Mouse (Mus musculus): ENCODE results near the gene Rock2. TPM values are rescaled to one million over a fixed set of nuclear protein-coding genes. Genes with fewer than 3 reads are reported as not detected.

Gene Rock2
- polyA plus RNA-seq (2012; rRNA removed), result 4.4 and 5.9 TPM in 2 replicates

DNA sequence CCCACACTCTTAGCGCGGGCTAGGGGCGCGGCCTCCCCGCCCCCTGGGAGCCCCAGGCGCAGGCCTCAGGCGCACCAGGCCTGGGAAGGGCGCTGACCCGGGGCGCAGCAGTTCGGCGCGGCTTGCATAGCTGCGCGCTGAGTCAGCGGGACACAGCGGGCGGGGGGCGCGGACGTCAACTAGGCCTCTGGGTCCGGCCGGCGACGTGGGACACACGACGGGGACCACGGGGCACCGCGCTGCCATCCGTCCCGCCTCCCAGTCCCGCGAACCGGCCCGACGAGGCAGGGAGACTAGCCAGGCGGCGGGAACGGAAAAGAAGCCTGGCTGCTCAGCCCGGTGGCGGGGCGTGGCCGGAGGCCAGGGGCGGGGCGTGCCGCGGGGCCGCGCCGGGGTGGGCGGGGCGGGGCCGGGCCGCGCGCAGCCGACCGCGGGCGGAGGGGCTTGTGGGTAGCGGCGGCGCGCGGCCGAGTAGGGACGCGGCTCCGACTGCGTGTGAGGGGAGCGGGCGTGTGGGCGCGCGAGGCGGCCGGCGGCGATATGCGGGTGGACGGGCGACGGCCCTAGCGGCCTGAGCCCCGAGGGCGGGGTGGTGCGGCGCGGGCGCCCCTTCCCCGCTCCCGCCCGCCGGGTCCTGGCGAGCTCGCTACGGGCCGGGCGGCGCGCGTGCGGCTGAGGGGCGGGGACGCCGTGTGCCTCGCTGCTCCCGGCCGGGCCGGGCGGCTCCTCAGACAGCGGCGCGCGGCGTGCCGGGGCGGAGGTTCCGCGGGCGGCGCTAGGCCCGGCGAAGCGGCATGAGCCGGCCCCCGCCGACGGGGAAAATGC, at the start of gene Rock2:
TSS of gene Rock2 (plus strand) at position 500 of the 825 bp plus-strand sequence.
- H3K4me1 ChIP-seq (ENCODE audit: control insufficient read depth, insufficient read depth, low read length), result peaks cover 18% of the 10 kb centered on the region
- no peaks in the 10 kb centered on the region for H3K36me3 ChIP-seq (ENCODE audit: control insufficient read depth, insufficient read depth, low read length)
- peak; percentile 56 for TF ChIP-seq POLR2A (IDR thresholded peaks at IDR 0.05; ENCODE audit: low read depth, low read length)
- TF ChIP-seq CTCF (conservative IDR thresholded peaks at IDR 0.05; ENCODE audit: insufficient read depth, insufficient read length, low read depth, low read length), result no peak
- H3K27me3 ChIP-seq (replicated peaks; ENCODE audit: control insufficient read depth, insufficient read depth, low read length), result no peaks in the 10 kb centered on the region
- H3K4me3 ChIP-seq (ENCODE audit: insufficient read depth, low read depth, low read length), result peak within 1 kb of the TSS; percentile 88
- WGBS, result 3% methylated on average over 116 of the region's 130 CpGs
- H3K27ac ChIP-seq (ENCODE audit: insufficient read depth, low read depth, low read length), result peak within 1 kb of the TSS; percentile 99
- peak; percentile 89 for DNase-seq

DNA sequence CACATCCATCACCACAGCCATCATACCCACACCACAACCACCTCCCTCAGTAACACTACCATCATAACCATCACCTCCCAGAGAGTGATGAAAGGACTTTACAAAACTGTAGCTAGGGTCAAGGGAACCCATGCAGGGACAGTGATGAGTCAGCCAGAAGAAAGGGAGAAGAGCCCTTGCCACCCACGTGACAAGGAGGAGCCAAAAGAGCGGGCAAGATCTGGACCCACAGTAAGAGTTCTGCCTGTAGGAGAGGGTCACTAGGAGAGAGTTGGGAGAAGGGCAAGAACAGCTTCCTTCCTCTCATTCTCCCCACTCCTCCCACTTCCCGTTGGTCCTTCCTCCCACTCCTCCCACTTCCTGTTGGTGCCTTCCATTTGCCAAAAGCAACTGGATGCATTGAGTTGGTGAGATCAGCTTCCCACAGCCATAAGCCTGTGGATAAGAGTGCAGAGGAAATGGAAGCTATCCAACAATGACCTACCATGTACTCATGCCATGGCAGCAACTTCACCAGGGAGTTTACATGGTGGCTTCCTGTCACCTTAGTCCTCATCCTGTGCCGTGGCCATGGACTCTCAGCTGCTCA, 47.4 kb upstream of the Rock2 start:
- Histone ChIP-seq H3K27me3 (replicated peaks; ENCODE audit: control insufficient read depth, insufficient read depth, low read length) (no peaks in the 10 kb centered on the region), H3K27ac (ENCODE audit: insufficient read depth, low read depth, low read length) (no peak overlapping the region), H3K36me3 (ENCODE audit: control insufficient read depth, insufficient read depth, low read length) (no peaks in the 10 kb centered on the region), H3K4me3 (ENCODE audit: insufficient read depth, low read depth, low read length) (no peak overlapping the region), H3K4me1 (ENCODE audit: control insufficient read depth, insufficient read depth, low read length) (peaks cover 6% of the 10 kb centered on the region; the same call in 1 of the 2 replicates)
- WGBS, result 79% methylated on average over 4 of the region's 4 CpGs
- DNase-seq, result no peak
- TF ChIP-seq CTCF (conservative IDR thresholded peaks at IDR 0.05; ENCODE audit: insufficient read depth, insufficient read length, low read depth, low read length), result no peak
- TF ChIP-seq POLR2A (IDR thresholded peaks at IDR 0.05; ENCODE audit: low read depth, low read length), result no peak

GRCm38 (mm10) chr12:16848501-16848900, 46.2 kb upstream of the Rock2 start:
- 86% methylated on average over 2 of the region's 2 CpGs for WGBS
- H3K4me1 ChIP-seq (ENCODE audit: control insufficient read depth, insufficient read depth, low read length), result peaks cover 6% of the 10 kb centered on the region; the same call in 1 of the 2 replicates
- TF ChIP-seq CTCF (conservative IDR thresholded peaks at IDR 0.05; ENCODE audit: insufficient read depth, insufficient read length, low read depth, low read length), result no peak
- no peak for TF ChIP-seq POLR2A (IDR thresholded peaks at IDR 0.05; ENCODE audit: low read depth, low read length)

DNA sequence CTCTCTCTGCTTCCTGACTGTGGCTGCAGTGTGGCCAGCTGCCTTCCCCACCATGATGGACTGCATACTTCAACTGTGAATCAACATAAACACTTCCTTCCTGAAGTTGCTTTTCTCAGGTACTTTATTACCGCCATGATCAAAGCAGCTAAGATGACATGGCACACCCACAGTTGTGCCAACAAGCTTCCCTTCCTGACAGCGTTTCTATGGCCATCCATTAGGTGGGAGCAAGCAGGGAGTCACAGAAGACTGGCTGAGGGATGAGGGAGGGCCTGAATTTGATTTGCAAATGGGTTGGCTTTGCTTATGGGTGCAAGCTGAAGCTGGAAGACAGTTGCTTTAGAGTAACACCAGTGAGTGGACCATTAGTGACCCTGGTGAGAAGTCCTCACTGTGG, 44.9 kb upstream of the Rock2 start:
- WGBS, result 52% methylated on average over 2 of the region's 2 CpGs
- no peak for DNase-seq
- TF ChIP-seq POLR2A (IDR thresholded peaks at IDR 0.05; ENCODE audit: low read depth, low read length) (no peak), CTCF (conservative IDR thresholded peaks at IDR 0.05; ENCODE audit: insufficient read depth, insufficient read length, low read depth, low read length) (no peak)
- Histone ChIP-seq H3K27me3 (replicated peaks; ENCODE audit: control insufficient read depth, insufficient read depth, low read length) (no peaks in the 10 kb centered on the region), H3K4me3 (ENCODE audit: insufficient read depth, low read depth, low read length) (no peak overlapping the region), H3K4me1 (ENCODE audit: control insufficient read depth, insufficient read depth, low read length) (peaks cover 6% of the 10 kb centered on the region; the same call in 1 of the 2 replicates), H3K36me3 (ENCODE audit: control insufficient read depth, insufficient read depth, low read length) (no peaks in the 10 kb centered on the region), H3K27ac (ENCODE audit: insufficient read depth, low read depth, low read length) (no peak overlapping the region)

More at GRCm38 (mm10) chr12:16848501-16848900, 46.2 kb upstream of the Rock2 start:
- H3K36me3 ChIP-seq (ENCODE audit: control insufficient read depth, insufficient read depth, low read length), result no peaks in the 10 kb centered on the region
- no peak overlapping the region for H3K27ac ChIP-seq (ENCODE audit: insufficient read depth, low read depth, low read length)
- DNase-seq, result no peak
- H3K4me3 ChIP-seq (ENCODE audit: insufficient read depth, low read depth, low read length), result no peak overlapping the region
- H3K27me3 ChIP-seq (replicated peaks; ENCODE audit: control insufficient read depth, insufficient read depth, low read length), result no peaks in the 10 kb centered on the region

GRCm38 (mm10) chr12:16850431-16851375, 44.0 kb upstream of the Rock2 start:
- 54% methylated on average over 16 of the region's 16 CpGs for WGBS
- H3K36me3 ChIP-seq (ENCODE audit: control insufficient read depth, insufficient read depth, low read length), result no peaks in the 10 kb centered on the region
- H3K4me3 ChIP-seq (ENCODE audit: insufficient read depth, low read depth, low read length), result no peak overlapping the region
- no peak overlapping the region for H3K27ac ChIP-seq (ENCODE audit: insufficient read depth, low read depth, low read length)
- no peak; the same call in 1 of the 2 replicates for TF ChIP-seq CTCF (conservative IDR thresholded peaks at IDR 0.05; ENCODE audit: insufficient read depth, insufficient read length, low read depth, low read length)
- H3K4me1 ChIP-seq (ENCODE audit: control insufficient read depth, insufficient read depth, low read length), result peaks cover 6% of the 10 kb centered on the region; the same call in 1 of the 2 replicates
- no peaks in the 10 kb centered on the region for H3K27me3 ChIP-seq (replicated peaks; ENCODE audit: control insufficient read depth, insufficient read depth, low read length)
- DNase-seq, result peak; percentile 62

- peak; percentile 86 for DNase-seq
- no peaks in the 10 kb centered on the region for H3K27me3 ChIP-seq (replicated peaks; ENCODE audit: control insufficient read depth, insufficient read depth, low read length)
- peaks cover 6% of the 10 kb centered on the region; the same call in 1 of the 2 replicates for H3K4me1 ChIP-seq (ENCODE audit: control insufficient read depth, insufficient read depth, low read length)
- no peaks in the 10 kb centered on the region for H3K36me3 ChIP-seq (ENCODE audit: control insufficient read depth, insufficient read depth, low read length)
- peak overlapping the region; percentile 18; the same call in 1 of the 2 replicates for H3K27ac ChIP-seq (ENCODE audit: insufficient read depth, low read depth, low read length)
- H3K4me3 ChIP-seq (ENCODE audit: insufficient read depth, low read depth, low read length), result no peak overlapping the region
- TF ChIP-seq CTCF (conservative IDR thresholded peaks at IDR 0.05; ENCODE audit: insufficient read depth, insufficient read length, low read depth, low read length), result no peak
- no peak for TF ChIP-seq POLR2A (IDR thresholded peaks at IDR 0.05; ENCODE audit: low read depth, low read length)
- WGBS, result 55% methylated on average over 11 of the region's 11 CpGs
Measured at GRCm38 (mm10) chr12:16853431-16854165, 41.1 kb upstream of the Rock2 start.
